Mouse (Mus musculus) heart, embryonic 16.5 days (tissue): ENCODE data around the gene Scamp1. TPM values are rescaled to one million over a fixed set of nuclear protein-coding genes. Genes with fewer than 3 reads are reported as not detected.

Source experiments
- ATAC-seq: fragments of 200-750 bp; cut with Nextera tagmentation; replicated peaks from 2 replicates; pipeline ENCODE4 v1.8.0; 2017; ENCODE audit warnings: moderate number of reproducible peaks; ENCODE audit not compliant: insufficient read depth, low FRiP score; ENCODE audit errors: extremely low read depth
- H3K27ac ChIP-seq: fragments of 300-500 bp; sonication (generic); 2 replicates; pipeline ENCODE4 v1.5.1; 2014; ENCODE audit warnings: mild to moderate bottlenecking, low read length, control low read depth, moderate library complexity
- H3K27me3 ChIP-seq: fragments of 300-500 bp; sonication (generic); 2 replicates; pipeline ENCODE4 v1.6.1; 2014; ENCODE audit warnings: low read length, mixed read lengths; ENCODE audit not compliant: control insufficient read depth, insufficient read depth
- H3K36me3 ChIP-seq: fragments of 300-500 bp; sonication (generic); 2 replicates; pipeline ENCODE4 v1.6.1; 2014; ENCODE audit not compliant: control insufficient read depth, insufficient read depth
- H3K4me1 ChIP-seq: fragments of 300-500 bp; sonication (generic); 2 replicates; pipeline ENCODE4 v1.6.1; 2014; ENCODE audit warnings: low read length, mixed read lengths; ENCODE audit not compliant: control insufficient read depth, insufficient read depth
- H3K4me2 ChIP-seq: fragments of 300-500 bp; sonication (generic); 2 replicates; pipeline ENCODE4 v1.6.1; 2014; ENCODE audit warnings: low read depth, mild to moderate bottlenecking, control low read depth, low read length
- H3K4me3 ChIP-seq: fragments of 300-500 bp; sonication (generic); 2 replicates; pipeline ENCODE4 v1.5.1; 2014; ENCODE audit warnings: mild to moderate bottlenecking, control low read depth, low read length
- H3K9ac ChIP-seq: fragments of 300-500 bp; sonication (generic); 2 replicates; pipeline ENCODE4 v1.6.1; 2014; ENCODE audit warnings: low read length, control low read depth
- H3K9me3 ChIP-seq: fragments of 300-500 bp; sonication (generic); replicated peaks from 2 replicates; pipeline ENCODE4 v1.6.1; 2016; ENCODE audit warnings: low read length; ENCODE audit not compliant: control insufficient read depth
- WGBS: fragments of 180-500 bp; shearing (Covaris S2); extraction: QIAGEN DNeasy Blood & Tissue Kit; methylation state at CpG from one replicate; pipeline ENCODE4 v1.1.7; 2014; 5-methylcytosine and 5-hydroxymethylcytosine counted together
- polyA plus RNA-seq: library from polyadenylated mRNA; unstranded; fragments of >200 nt; fragmentation: Nextera tagmentation; extraction: Ambion mirVana; gene quantifications from 2 replicates; pipeline ENCODE4 v1.2.1, GENCODE M21; 2015

The Scamp1 gene
- polyA plus RNA-seq, 1 experiment from 2014 or later: 25.9 TPM

DNA sequence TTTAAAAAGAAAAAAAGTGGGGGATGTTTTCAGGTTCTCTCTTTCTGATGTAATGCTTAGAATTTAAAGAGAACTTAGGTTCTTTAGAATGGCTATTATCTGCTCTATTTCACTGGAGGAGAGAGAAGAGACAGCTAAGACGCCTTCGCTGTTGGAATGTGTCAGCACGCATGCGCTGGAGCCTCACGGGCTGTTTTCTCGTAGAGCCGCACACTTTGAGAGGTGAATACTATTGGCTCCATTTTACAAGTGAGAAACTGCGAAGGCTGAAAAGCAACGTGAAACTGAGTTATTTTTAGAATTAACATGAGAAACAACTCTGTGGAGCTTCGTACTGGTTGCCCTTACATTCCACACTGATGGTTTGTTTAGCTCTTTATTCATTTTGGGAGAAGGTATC is 8.3 kb upstream of the Scamp1 start:
- no peak overlapping the region for H3K9ac ChIP-seq
- H3K9me3 ChIP-seq: no peaks in the 10 kb centered on the region
- no peak overlapping the region for H3K4me3 ChIP-seq
- H3K4me2 ChIP-seq: peak overlapping the region; percentile 42
- H3K27ac ChIP-seq: no peak overlapping the region
- H3K36me3 ChIP-seq: no peaks in the 10 kb centered on the region
- 47% methylated on average over 10 of the region's 10 CpGs for WGBS
- ATAC-seq: no peak
- no peaks in the 10 kb centered on the region for H3K27me3 ChIP-seq
- H3K4me1 ChIP-seq: no peaks in the 10 kb centered on the region

DNA sequence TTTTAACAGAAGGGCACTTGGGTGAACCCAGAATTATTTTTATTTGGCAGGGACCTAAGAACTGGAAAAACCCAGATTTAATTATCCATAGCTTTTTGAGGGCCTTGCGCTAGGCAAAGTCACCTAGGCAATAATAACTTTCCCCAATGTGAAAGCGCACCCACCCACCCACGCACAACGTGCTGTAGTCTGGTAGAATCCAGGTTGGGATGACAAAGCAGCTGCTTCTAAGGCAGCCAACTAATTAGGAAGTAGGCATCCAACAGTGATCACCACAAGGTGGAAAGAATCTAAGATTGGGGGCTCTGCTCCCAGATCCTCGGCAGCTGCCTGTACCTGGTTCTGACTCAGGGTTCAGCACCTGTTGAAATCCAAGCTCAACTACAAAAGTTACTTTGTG is 538 bp upstream of the Scamp1 start:
- Histone ChIP-seq H3K27me3 (no peaks in the 10 kb centered on the region), H3K36me3 (no peaks in the 10 kb centered on the region), H3K4me2 (peak overlapping the region; percentile 92), H3K9me3 (no peaks in the 10 kb centered on the region), H3K9ac (peak overlapping the region; percentile 96), H3K4me1 (peaks cover 6% of the 10 kb centered on the region), H3K4me3 (peak overlapping the region; percentile 91), H3K27ac (no peak overlapping the region)
- no peak for ATAC-seq
- WGBS: 49% methylated on average over 5 of the region's 5 CpGs

DNA sequence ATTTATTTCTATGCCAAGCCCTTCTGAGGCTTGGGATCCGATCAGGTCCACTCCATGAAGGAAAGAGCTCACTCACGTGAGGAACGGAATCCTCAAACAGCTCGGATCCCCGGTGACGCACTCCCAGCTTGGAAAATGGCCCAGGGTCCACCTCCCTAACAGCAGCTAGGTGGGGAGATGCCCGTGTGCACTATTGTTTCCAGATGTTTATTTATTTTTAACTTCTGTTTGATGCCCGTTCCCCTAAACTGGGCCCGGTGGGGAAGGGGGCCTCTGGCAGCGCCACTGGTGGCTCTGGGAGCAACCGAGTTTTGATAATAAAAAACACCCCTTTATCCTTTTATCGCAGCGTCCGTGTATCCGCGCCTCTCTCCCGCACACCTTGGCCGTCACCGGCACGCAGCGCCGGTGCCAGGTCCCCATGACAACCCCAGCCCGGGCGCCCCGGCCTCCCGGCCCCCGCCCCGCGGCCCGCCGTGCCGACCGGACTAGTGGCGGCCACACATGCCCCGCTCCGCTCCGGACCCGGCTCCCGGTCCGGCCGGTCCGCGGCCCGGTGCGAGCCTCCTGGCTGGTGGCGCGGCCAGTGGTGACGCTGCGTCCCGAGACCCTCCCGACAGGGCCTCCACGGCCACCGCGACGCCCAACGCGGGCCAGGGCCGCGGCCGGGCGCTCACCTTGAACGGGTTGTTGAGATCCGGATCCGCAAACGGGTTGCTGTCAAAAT is 951 bp downstream of the Scamp1 start:
- H3K36me3 ChIP-seq: no peaks in the 10 kb centered on the region
- WGBS: under 1% methylated on average over 61 of the region's 65 CpGs
- H3K27ac ChIP-seq: peak overlapping the region; percentile 81
- H3K4me3 ChIP-seq: peak overlapping the region; percentile 91
- H3K4me1 ChIP-seq: peaks cover 6% of the 10 kb centered on the region
- H3K4me2 ChIP-seq: peak overlapping the region; percentile 92
- ATAC-seq: peak; percentile 61
- no peaks in the 10 kb centered on the region for H3K9me3 ChIP-seq
- peak overlapping the region; percentile 96 for H3K9ac ChIP-seq
- no peaks in the 10 kb centered on the region for H3K27me3 ChIP-seq

DNA sequence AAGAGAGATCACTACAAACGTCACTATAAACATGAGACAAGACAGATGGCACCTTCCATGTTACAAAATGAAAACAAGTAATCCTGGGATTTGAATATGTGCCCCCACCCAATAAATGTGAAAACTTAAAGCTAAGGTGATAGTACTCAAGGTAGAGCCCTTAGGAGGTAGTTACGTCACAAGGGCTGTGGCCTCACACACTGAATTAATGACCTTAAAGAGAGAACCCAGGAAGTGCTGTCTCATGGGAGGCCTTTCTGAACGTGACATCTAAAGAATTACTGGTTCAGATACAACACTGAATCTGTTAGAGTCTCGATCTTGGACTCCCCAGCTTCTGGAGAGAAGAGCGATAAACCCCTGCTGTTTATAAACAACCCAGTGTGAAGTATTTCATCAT is 6.2 kb downstream of the Scamp1 start:
- Histone ChIP-seq H3K9me3 (no peaks in the 10 kb centered on the region), H3K4me2 (no peak overlapping the region), H3K27ac (no peak overlapping the region), H3K4me1 (peaks cover 6% of the 10 kb centered on the region), H3K9ac (no peak overlapping the region), H3K4me3 (no peak overlapping the region), H3K27me3 (no peaks in the 10 kb centered on the region), H3K36me3 (no peaks in the 10 kb centered on the region)
- 57% methylated on average over 5 of the region's 5 CpGs for WGBS
- no peak for ATAC-seq

DNA sequence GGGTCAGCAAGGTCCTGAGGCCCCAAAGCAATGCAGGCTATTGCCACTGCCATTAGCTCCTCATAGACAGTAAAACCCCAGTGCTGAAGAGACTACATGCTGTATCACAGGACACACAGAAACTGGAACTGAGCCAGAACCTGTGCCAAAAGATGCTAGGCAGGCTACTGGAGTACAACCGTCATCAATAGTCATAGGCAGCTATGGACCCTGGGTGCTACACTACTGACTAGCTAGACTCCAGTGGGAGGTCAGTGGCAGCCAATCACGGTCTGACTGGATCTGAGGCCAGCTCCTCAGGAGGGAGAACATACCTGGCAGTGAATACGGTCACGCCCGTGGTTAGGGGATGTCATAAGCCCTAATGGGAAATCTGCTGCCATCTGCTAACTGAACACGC is 14.4 kb downstream of the Scamp1 start:
- H3K4me2 ChIP-seq: no peak overlapping the region
- H3K4me1 ChIP-seq: peaks cover 11% of the 10 kb centered on the region; the same call in 1 of the 2 replicates
- no peaks in the 10 kb centered on the region for H3K9me3 ChIP-seq
- H3K4me3 ChIP-seq: no peak overlapping the region
- no peak overlapping the region for H3K27ac ChIP-seq
- no peaks in the 10 kb centered on the region for H3K27me3 ChIP-seq
- WGBS: 93% methylated on average over 6 of the region's 6 CpGs
- no peak for ATAC-seq
- no peaks in the 10 kb centered on the region for H3K36me3 ChIP-seq
- H3K9ac ChIP-seq: no peak overlapping the region

DNA sequence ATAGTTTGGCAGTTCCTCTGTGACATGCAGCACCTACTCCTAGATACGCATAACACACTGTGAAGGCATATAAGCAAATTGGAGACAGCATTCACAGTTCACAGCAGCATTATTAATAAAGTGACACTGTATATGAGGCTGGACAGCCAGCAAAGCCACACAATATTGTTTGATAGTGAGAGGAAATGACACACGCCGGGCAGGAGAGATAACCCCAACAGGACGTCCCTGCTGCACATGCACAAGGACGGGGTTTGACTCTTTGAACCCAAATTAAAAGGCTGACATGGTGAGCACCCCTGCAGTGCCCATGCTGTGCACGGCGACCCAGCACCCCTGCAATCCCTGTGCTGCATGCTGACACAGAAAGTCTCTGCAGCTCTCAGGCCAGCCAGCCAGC is 17.5 kb downstream of the Scamp1 start:
- 32% methylated on average over 7 of the region's 7 CpGs for WGBS
- Histone ChIP-seq H3K27ac (no peak overlapping the region; the same call in 1 of the 2 replicates), H3K4me1 (peaks cover 17% of the 10 kb centered on the region; the same call in 1 of the 2 replicates), H3K27me3 (no peaks in the 10 kb centered on the region), H3K4me3 (no peak overlapping the region), H3K36me3 (no peaks in the 10 kb centered on the region), H3K4me2 (no peak overlapping the region), H3K9ac (no peak overlapping the region), H3K9me3 (no peaks in the 10 kb centered on the region)
- no peak for ATAC-seq

DNA sequence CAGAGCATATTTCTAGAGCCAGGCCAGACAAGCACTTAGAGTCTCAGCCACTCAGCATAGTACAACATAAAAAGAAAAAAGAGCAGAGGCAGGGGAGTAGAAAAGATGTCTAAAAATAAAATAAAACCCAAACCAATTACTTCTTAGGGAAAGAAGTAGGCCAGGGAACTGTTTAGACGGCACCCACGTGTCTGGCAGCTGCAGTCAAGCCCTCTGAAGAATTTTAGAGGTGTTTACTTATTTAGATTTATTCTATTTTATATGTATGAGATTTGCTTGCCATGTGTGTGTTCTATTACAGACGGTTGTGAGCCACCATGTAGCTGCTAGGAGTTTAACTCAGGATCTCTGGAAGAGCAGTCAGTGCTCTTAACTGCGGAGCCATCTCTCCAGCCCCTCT is 18.5 kb downstream of the Scamp1 start:
- H3K27ac ChIP-seq: no peak overlapping the region
- H3K4me3 ChIP-seq: no peak overlapping the region
- no peaks in the 10 kb centered on the region for H3K36me3 ChIP-seq
- no peaks in the 10 kb centered on the region for H3K9me3 ChIP-seq
- no peak overlapping the region for H3K4me2 ChIP-seq
- no peaks in the 10 kb centered on the region for H3K27me3 ChIP-seq
- no peak for ATAC-seq
- H3K9ac ChIP-seq: no peak overlapping the region
- peaks cover 17% of the 10 kb centered on the region; the same call in 1 of the 2 replicates for H3K4me1 ChIP-seq
- WGBS: 71% methylated on average over 4 of the region's 4 CpGs

DNA sequence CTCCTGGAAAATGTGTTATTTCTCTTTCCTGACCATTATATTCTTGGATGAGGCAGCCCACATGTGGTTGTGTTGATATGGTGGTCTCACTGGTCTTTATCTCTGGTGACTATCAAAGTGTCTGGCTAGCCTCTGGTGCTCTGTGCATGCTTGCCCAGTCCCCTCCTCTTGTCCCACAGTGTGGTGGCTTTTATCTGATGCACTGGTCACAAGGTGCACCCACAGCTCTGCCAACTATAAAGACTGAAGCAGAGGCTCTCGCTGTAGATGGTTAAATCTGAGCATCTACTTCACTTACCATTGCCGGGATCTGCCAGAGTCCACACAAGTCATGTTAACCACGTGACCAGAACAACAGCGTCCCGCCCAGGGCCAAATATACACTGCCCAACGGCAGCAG is 19.1 kb downstream of the Scamp1 start:
- Histone ChIP-seq H3K9me3 (no peaks in the 10 kb centered on the region), H3K4me1 (peaks cover 17% of the 10 kb centered on the region; the same call in 1 of the 2 replicates), H3K27ac (no peak overlapping the region), H3K27me3 (no peaks in the 10 kb centered on the region), H3K4me3 (no peak overlapping the region), H3K4me2 (no peak overlapping the region), H3K9ac (no peak overlapping the region), H3K36me3 (no peaks in the 10 kb centered on the region)
- WGBS: 68% methylated on average over 6 of the region's 6 CpGs
- ATAC-seq: no peak

DNA sequence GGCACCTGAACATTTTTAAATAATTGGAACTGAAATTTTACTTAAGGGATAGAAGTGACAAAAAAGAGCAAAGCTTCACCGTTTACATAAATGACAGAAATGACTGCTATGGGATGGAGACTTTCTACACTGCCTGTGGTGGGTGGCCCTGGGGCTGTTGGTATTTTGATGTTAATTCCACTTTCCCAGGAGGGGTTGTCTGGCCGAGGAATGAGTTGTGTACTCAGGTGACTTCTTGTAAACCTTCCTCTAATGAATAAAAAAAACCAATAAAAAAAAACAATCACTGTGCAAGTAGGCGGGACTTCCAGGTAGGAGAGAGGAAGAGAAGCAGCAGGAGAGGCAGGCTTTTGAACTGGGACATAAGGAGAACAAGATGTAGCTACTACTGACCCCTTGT is 20.4 kb downstream of the Scamp1 start:
- Histone ChIP-seq H3K27ac (no peak overlapping the region), H3K4me3 (no peak overlapping the region), H3K4me1 (peaks cover 17% of the 10 kb centered on the region; the same call in 1 of the 2 replicates), H3K36me3 (no peaks in the 10 kb centered on the region), H3K9me3 (no peaks in the 10 kb centered on the region), H3K9ac (no peak overlapping the region), H3K27me3 (no peaks in the 10 kb centered on the region), H3K4me2 (no peak overlapping the region)
- 93% methylated on average over 3 of the region's 3 CpGs for WGBS
- no peak for ATAC-seq
